Mouse (Mus musculus) gastrocnemius, postnatal 36 days (tissue): ENCODE results near the gene Kcnj13. TPM values are rescaled to one million over a fixed set of nuclear protein-coding genes. Genes with fewer than 3 reads are reported as not detected.

Experiments
- DNase-seq, 2 experiments: peaks; one replicate each; pipeline ENCODE4 v3.0.0; 2022
- intact Hi-C: fragments of 180-260 bp; cut with DNase I; formaldehyde crosslinking; loops from one replicate; pipeline ENCODE4 v1.15.1; 2025
- long read RNA-seq, 2 experiments: library from polyadenylated mRNA; stranded (forward); transcript quantifications; one replicate each; pipeline ENCODE4 v2.0.0; 2021
- total RNA-seq, 2 experiments: library from RNA; stranded (reverse); gene quantifications; 2 replicates each; pipeline ENCODE4 v1.2.3; 2021

Kcnj13 gene
- total RNA-seq = under 1 TPM in 1 of 2 experiments, not detected in 1; 0.32 TPM
- long read RNA-seq, experiment 1, partial matches to known transcripts = 0 of 1 reads
- long read RNA-seq, experiment 1, other reads (novel, unspliced or antisense) = 1 of 1 reads
- long read RNA-seq, experiment 2, partial matches to known transcripts = 0 of 1 reads
- long read RNA-seq, experiment 2, other reads (novel, unspliced or antisense) = 1 of 1 reads

DNA sequence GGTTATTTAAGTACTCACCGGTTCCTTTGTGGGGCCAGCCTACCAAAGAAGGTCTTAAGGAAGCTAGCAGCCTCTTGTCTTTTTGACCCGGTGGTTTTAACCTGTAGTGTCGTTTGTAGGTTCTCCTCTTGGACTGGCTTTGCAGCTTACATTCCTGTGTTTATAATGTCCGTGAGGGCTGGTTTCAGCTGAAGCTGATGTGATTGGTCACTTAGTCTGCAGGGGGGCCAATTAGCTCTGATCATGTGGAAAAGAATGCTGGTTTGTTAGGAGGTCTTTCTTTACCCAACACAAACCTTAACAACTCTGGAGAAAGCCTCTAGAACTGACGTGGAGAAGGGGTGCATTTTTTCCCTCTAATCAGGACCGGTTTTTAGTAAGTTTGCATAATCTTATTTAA, at the start of gene Kcnj13:
Gene Kcnj13, minus strand, starts transcription at position 136 of the 400 bp plus-strand sequence.
- no peak for DNase-seq
- intact Hi-C loops = no loop called here

- DNase-seq = no peak
- intact Hi-C loops = no loop called here
Observed at GRCm38 (mm10) chr1:87436583-87436982, 42.1 kb upstream of the Kcnj13 start.

GRCm38 (mm10) chr1:87435125-87435524, 40.6 kb upstream of the Kcnj13 start:
- no peak for DNase-seq
- intact Hi-C loops = no loop called here

- intact Hi-C loops = no loop called here
- no peak for DNase-seq
Observed at GRCm38 (mm10) chr1:87418733-87419132, 24.2 kb upstream of the Kcnj13 start.

- no peak for DNase-seq
- intact Hi-C loops = no loop called here
Observed at GRCm38 (mm10) chr1:87409380-87409779, 14.9 kb upstream of the Kcnj13 start.

DNA sequence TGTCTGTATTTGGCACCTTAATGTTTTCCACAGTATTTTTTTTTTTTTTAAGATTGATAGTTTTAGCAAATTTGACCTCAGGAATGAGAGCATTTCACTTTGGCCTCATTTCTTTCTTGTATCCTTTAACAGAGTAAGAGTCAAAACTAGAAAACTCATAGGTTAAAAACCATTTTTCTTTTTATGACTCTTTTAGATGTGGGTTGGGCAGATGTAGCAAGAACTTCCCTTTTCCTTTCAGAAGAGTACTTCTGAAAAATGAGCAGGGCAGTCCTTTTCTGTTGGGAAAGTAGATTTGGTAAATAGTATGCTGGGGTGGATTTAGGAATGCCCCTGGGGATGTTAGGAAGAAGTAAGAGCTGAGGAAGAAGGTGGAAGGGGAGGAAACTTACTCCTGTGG, 11.5 kb upstream of the Kcnj13 start:
- no peak for DNase-seq
- intact Hi-C loops = no loop called here

DNA sequence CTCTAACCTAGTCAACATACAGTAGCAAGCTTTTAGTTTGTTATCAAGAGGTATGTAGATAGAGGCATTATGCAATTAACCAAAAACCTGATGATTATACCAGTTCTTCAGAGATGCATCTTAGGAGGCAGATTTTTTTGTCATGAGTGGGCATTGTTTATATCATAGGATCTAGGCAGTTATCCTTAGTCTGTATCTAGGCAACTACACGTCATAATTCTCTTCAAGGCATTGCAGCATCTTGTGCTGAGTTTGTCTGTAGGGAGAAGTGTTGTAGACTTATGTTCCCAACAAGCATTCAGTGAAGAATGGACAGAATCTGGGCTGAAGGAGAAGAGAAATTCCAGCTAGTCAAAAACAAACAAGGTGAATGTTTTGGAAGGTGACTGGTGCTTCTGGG, 10.2 kb upstream of the Kcnj13 start:
- no peak for DNase-seq
- intact Hi-C loops = no loop called here

DNA sequence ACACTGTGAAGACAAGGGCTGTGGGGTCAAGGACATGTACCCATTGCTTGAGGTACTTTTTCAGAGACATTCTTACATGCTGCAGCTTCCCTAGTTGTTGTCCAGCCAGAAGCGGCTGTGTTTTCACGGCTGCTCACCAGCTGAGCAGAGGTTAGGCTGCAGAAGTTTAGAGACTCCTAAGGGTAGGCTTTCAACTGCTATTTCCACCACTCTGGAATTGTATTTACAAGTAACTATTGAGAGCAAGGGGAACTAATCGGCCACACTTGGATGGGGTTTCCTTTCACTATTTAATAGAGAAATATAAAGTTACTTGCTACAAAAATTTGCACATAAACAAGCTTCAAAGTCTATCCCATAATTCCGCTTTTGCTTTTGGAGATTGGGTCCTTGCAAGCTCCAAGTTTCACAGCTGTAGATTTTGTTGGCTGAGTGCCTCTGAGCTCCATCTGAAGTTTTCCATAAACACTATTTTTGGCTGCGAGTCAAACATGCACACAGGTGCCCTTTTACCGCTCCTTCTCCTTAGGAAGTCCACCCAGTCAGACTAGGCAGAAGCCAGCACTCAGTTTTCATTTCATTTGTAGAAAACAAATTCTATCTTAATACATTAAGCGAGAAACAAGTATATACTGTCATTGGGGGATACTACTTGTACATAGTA, 2.5 kb upstream of the Kcnj13 start:
- intact Hi-C loops = no loop called here
- DNase-seq = no peak

DNA sequence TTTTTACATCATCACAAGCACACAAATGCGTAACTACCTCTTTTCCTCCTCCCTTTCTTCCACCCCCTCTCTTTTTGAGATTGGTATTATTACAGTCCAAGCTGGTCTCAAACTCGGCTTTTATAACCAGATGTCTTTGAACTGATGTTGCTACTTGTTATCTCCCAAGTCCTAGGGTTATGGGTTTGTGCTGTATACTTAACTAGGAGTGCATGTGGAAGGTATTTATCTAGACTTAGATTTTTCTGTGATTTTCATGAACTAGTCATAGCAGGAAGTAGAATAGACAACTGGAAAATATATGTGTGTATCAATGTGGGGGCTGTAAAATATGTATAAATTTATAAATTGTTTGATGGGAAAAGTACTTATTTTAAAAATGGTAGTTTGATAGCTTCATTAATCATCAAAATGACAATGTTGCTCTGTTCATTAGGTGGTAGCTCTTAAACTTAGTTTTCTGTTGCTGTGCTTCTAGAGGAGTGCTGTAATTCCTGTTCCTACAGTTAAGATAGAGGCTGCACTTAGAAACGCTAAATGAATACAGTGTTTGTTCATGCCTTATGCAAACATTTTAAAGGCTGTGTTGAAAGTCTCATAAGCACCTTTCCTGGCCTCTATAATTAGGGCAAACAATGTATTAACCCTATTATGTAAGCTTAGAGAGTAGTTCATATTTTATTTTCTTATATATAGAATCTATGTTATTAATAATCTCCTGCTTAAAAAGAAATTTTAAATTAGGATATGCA, 909 bp downstream of the Kcnj13 start:
- intact Hi-C loops = no loop called here
- DNase-seq = no peak

DNA sequence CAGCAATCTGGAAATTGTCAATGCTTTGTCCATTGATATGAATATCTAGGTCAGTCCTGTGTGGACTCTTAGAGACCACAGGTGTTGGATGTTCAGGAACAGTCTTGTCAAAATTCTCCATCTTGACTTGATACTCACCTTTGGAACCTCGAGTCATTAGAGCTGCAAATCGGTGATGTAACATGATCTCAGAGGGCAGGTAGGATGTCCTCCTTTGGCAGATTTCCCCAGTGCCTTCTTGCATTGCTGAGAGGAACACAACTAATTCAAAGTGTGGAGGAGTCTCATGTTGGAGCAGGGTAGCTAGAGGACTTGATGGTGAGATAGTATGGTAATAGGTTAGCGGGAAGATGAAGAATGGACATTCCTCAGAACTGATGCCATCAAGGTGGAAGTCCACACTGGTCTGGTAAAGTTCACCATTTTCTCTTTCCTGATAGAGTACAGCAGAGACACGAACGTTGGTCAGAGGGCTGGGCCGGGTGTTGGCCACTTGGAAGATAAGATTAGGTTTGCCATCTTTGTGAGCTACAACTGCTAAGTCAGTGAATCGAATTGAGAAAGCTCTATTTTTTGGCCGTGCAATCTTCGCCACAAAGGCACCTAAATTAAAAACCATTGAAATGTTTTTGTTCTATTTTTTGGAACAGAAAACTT, 8.0 kb downstream of the Kcnj13 start:
- no peak for DNase-seq
- intact Hi-C loops = no loop called here

- intact Hi-C loops = no loop called here
- DNase-seq = no peak
Observed at GRCm38 (mm10) chr1:87381152-87381551, 13.4 kb downstream of the Kcnj13 start.

GRCm38 (mm10) chr1:87379919-87380318, 14.6 kb downstream of the Kcnj13 start:
- DNase-seq = no peak
- intact Hi-C loops = no loop called here

DNA sequence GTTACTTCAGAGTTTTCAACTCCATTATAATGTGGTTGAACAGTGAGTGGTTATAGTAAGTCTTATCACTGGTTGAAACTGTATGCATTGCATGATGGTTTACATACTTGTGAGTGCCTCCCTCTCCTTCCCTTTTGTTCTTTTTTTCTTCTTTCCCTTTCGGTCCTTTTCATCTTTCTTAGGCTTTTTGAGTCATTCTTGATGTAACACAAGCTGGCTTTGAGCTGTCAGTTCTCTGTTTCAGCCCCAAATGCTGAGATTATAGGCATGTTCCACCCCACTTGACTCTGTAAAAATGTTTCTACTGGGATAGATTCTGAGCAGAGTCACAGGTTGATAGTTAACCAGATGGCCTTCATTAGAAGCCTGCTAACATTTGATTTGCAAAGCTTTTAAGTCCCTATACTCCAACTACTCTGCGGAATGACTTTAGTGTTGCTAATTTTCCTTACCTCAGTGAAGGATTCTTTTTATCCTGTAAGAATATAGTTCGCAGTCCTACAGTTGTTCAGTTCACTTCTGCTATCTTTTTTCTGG, 16.4 kb downstream of the Kcnj13 start:
- intact Hi-C loops = no loop called here
- DNase-seq = no peak

DNA sequence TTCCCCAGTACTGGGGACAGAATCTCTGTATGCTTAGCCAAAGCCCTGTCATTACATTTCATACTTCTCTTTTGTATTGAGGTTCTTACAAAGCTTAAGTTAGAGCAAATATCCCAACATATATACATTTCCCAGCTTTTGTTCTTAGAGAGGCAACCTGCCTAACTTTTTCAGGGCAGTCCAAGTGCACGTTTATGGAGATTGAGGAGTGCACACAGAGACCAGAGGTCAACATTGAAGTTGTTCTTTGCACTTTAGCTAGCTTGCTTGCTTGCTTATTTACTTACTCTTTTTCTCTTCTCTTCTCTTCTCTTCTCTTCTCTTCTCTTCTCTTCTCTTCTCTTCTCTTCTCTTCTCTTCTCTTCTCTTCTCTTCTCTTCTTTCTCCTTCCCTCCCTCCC, 34.3 kb downstream of the Kcnj13 start:
- DNase-seq = no peak
- intact Hi-C loops = no loop called here

GRCm38 (mm10) chr1:87350576-87350975, 44.0 kb downstream of the Kcnj13 start:
- DNase-seq = no peak
- intact Hi-C loops = no loop called here

Other genes starting within 250 kb of the Kcnj13 start
- not detected for gene Ecel1, start 238.2 kb downstream of the Kcnj13 start, total RNA-seq
- not detected for gene Prss56, start 211.4 kb downstream of the Kcnj13 start, total RNA-seq
- 1 to 10 TPM; 1.9 to 2.6 TPM for gene Chrnd, start 204.1 kb downstream of the Kcnj13 start, total RNA-seq
- under 1 TPM in 1 of 2 experiments, not detected in 1; 0.52 TPM for gene Chrng, start 190.1 kb downstream of the Kcnj13 start, total RNA-seq
- 10 to 100 TPM; 47.3 to 50.0 TPM for gene Eif4e2, start 180.8 kb downstream of the Kcnj13 start, total RNA-seq
- gene Efhd1, start 130.4 kb downstream of the Kcnj13 start, total RNA-seq = 1 to 10 TPM; 4.1 to 4.7 TPM
- 10 to 100 TPM; 28.7 to 36.9 TPM for gene Gigyf2, start 67.7 kb downstream of the Kcnj13 start, total RNA-seq
- gene Snorc, start 75.5 kb upstream of the Kcnj13 start, total RNA-seq = not detected
- 10 to 100 TPM in 1 of 2 experiments, 1 to 10 TPM in 1; 9.7 to 15.2 TPM for gene Neu2, start 115.2 kb upstream of the Kcnj13 start, total RNA-seq
- gene Ngef, start 179.1 kb upstream of the Kcnj13 start, total RNA-seq = under 1 TPM; 0.26 to 0.32 TPM
- gene Inpp5d, start 225.6 kb upstream of the Kcnj13 start, total RNA-seq = 1 to 10 TPM; 3.8 to 5.3 TPM